Mouse (Mus musculus): Measurements from ENCODE around the gene Ifna9. TPM values are rescaled to one million over a fixed set of nuclear protein-coding genes. Genes with fewer than 3 reads are reported as not detected.

Ifna9 gene
- polyA plus RNA-seq, 1 experiment from 2014 or later, result not detected

Other genes with a start within 250 kb of the Ifna9 start
- 8.8 and 9.0 TPM in 2 replicates for gene Hacd4, start 153.5 kb downstream of the Ifna9 start, polyA plus RNA-seq (2016; fragmentation: Nextera tagmentation; extraction: Ambion mirVana)
- not detected in 2 replicates for gene Ifnb1, start 69.6 kb downstream of the Ifna9 start, polyA plus RNA-seq (2016; fragmentation: Nextera tagmentation; extraction: Ambion mirVana)
- gene Ifna15, start 34.1 kb downstream of the Ifna9 start, polyA plus RNA-seq (2016; fragmentation: Nextera tagmentation; extraction: Ambion mirVana), result not detected in 2 replicates
- gene Ifna14, start 20.6 kb downstream of the Ifna9 start, polyA plus RNA-seq (2016; fragmentation: Nextera tagmentation; extraction: Ambion mirVana), result not detected in 2 replicates
- gene Ifna12, start 11.0 kb upstream of the Ifna9 start, polyA plus RNA-seq (2016; fragmentation: Nextera tagmentation; extraction: Ambion mirVana), result not detected in 2 replicates
- gene C87499, start 42.0 kb upstream of the Ifna9 start, polyA plus RNA-seq (2016; fragmentation: Nextera tagmentation; extraction: Ambion mirVana), result not detected in 2 replicates
- gene Ifna13, start 52.1 kb upstream of the Ifna9 start, polyA plus RNA-seq (2016; fragmentation: Nextera tagmentation; extraction: Ambion mirVana), result not detected in 2 replicates
- not detected in 2 replicates for gene Ifna16, start 84.5 kb upstream of the Ifna9 start, polyA plus RNA-seq (2016; fragmentation: Nextera tagmentation; extraction: Ambion mirVana)
- not detected in 2 replicates for gene Ifna2, start 91.5 kb upstream of the Ifna9 start, polyA plus RNA-seq (2016; fragmentation: Nextera tagmentation; extraction: Ambion mirVana)
- gene Ifnab, start 99.0 kb upstream of the Ifna9 start, polyA plus RNA-seq (2016; fragmentation: Nextera tagmentation; extraction: Ambion mirVana), result not detected in 2 replicates
- gene Gm26566, start 129.4 kb upstream of the Ifna9 start, polyA plus RNA-seq (2016; fragmentation: Nextera tagmentation; extraction: Ambion mirVana), result 0.83 and 1.1 TPM in 2 replicates
- 108 and 112 TPM in 2 replicates for gene Klhl9, start 130.1 kb upstream of the Ifna9 start, polyA plus RNA-seq (2016; fragmentation: Nextera tagmentation; extraction: Ambion mirVana)
- not detected in 2 replicates for gene Gm13271, start 162.5 kb upstream of the Ifna9 start, polyA plus RNA-seq (2016; fragmentation: Nextera tagmentation; extraction: Ambion mirVana)
- gene Gm13283, start 167.7 kb upstream of the Ifna9 start, polyA plus RNA-seq (2016; fragmentation: Nextera tagmentation; extraction: Ambion mirVana), result 0.14 TPM in 1 of 2 replicates, not detected in the other
- 0.33 and 0.35 TPM in 2 replicates for gene Gm13290, start 181.4 kb upstream of the Ifna9 start, polyA plus RNA-seq (2016; fragmentation: Nextera tagmentation; extraction: Ambion mirVana)
- not detected in 2 replicates for gene Gm13289, start 184.5 kb upstream of the Ifna9 start, polyA plus RNA-seq (2016; fragmentation: Nextera tagmentation; extraction: Ambion mirVana)
- 0.24 TPM in 1 of 2 replicates, not detected in the other for gene Gm13272, start 187.5 kb upstream of the Ifna9 start, polyA plus RNA-seq (2016; fragmentation: Nextera tagmentation; extraction: Ambion mirVana)
- 0.15 and 0.33 TPM in 2 replicates for gene Ifnz, start 189.7 kb upstream of the Ifna9 start, polyA plus RNA-seq (2016; fragmentation: Nextera tagmentation; extraction: Ambion mirVana)
- not detected in 2 replicates for gene Gm13276, start 193.3 kb upstream of the Ifna9 start, polyA plus RNA-seq (2016; fragmentation: Nextera tagmentation; extraction: Ambion mirVana)
- gene Gm13277, start 196.2 kb upstream of the Ifna9 start, polyA plus RNA-seq (2016; fragmentation: Nextera tagmentation; extraction: Ambion mirVana), result not detected in 2 replicates
- not detected in 2 replicates for gene Gm13278, start 199.2 kb upstream of the Ifna9 start, polyA plus RNA-seq (2016; fragmentation: Nextera tagmentation; extraction: Ambion mirVana)
- not detected in 2 replicates for gene Gm13275, start 202.1 kb upstream of the Ifna9 start, polyA plus RNA-seq (2016; fragmentation: Nextera tagmentation; extraction: Ambion mirVana)
- not detected in 2 replicates for gene Gm13279, start 205.0 kb upstream of the Ifna9 start, polyA plus RNA-seq (2016; fragmentation: Nextera tagmentation; extraction: Ambion mirVana)
- 1.1 TPM in 1 of 2 replicates, not detected in the other for gene Gm13285, start 207.3 kb upstream of the Ifna9 start, polyA plus RNA-seq (2016; fragmentation: Nextera tagmentation; extraction: Ambion mirVana)
- 1.2 TPM in 1 of 2 replicates, not detected in the other for gene Gm13287, start 210.9 kb upstream of the Ifna9 start, polyA plus RNA-seq (2016; fragmentation: Nextera tagmentation; extraction: Ambion mirVana)
- not detected in 2 replicates for gene Gm13288, start 213.1 kb upstream of the Ifna9 start, polyA plus RNA-seq (2016; fragmentation: Nextera tagmentation; extraction: Ambion mirVana)
- not detected in 2 replicates for gene Ifna7, start 223.8 kb upstream of the Ifna9 start, polyA plus RNA-seq (2016; fragmentation: Nextera tagmentation; extraction: Ambion mirVana)
- not detected in 2 replicates for gene Ifna11, start 227.6 kb upstream of the Ifna9 start, polyA plus RNA-seq (2016; fragmentation: Nextera tagmentation; extraction: Ambion mirVana)
- not detected in 2 replicates for gene Ifna6, start 235.0 kb upstream of the Ifna9 start, polyA plus RNA-seq (2016; fragmentation: Nextera tagmentation; extraction: Ambion mirVana)
- gene Ifna5, start 243.1 kb upstream of the Ifna9 start, polyA plus RNA-seq (2016; fragmentation: Nextera tagmentation; extraction: Ambion mirVana), result not detected in 2 replicates
- gene Ifna4, start 249.5 kb upstream of the Ifna9 start, polyA plus RNA-seq (2016; fragmentation: Nextera tagmentation; extraction: Ambion mirVana), result not detected in 2 replicates